Mouse (Mus musculus) C2C12 (cell line): ENCODE results near the gene Nol9. TPM values are rescaled to one million over a fixed set of nuclear protein-coding genes. Genes with fewer than 3 reads are reported as not detected.

Source experiments
- H3K27me3 ChIP-seq: one replicate; pipeline ENCODE4 v1.6.1; 2011; ENCODE audit not compliant: control insufficient read depth, insufficient read depth, insufficient read length
- H3K36me3 ChIP-seq: one replicate; pipeline ENCODE4 v1.6.1; 2011; ENCODE audit not compliant: control insufficient read depth, insufficient read depth
- H3K4me3 ChIP-seq: one replicate; pipeline ENCODE4 v1.5.1; 2011; ENCODE audit warnings: mild to moderate bottlenecking, control low read depth; ENCODE audit not compliant: poor library complexity, insufficient read depth, severe bottlenecking
- H3K79me2 ChIP-seq: one replicate; pipeline ENCODE4 v1.6.1; 2011; ENCODE audit not compliant: control insufficient read depth, insufficient read depth
- H3K79me3 ChIP-seq: one replicate; pipeline ENCODE4 v1.6.1; 2011; ENCODE audit warnings: low read depth, control low read depth
- H3ac ChIP-seq: one replicate; pipeline ENCODE3; 2011; ENCODE audit warnings: low read depth; ENCODE audit not compliant: control insufficient read depth, insufficient read length
- CEBPB ChIP-seq: IDR thresholded peaks from one replicate; pipeline ENCODE4 v1.6.1; 2011; ENCODE audit warnings: low read depth, mild to moderate bottlenecking, control low read depth, moderate library complexity
- CTCF ChIP-seq: IDR thresholded peaks from one replicate; pipeline ENCODE4 v1.5.1; 2011; ENCODE audit not compliant: control insufficient read depth, insufficient read depth, insufficient read length
- FOSL1 ChIP-seq: IDR thresholded peaks from one replicate; pipeline ENCODE4 v1.8.0; 2011; ENCODE audit warnings: mild to moderate bottlenecking, low read length; ENCODE audit not compliant: poor library complexity, insufficient read depth, severe bottlenecking
- MAX ChIP-seq: IDR thresholded peaks from one replicate; pipeline ENCODE4 v1.6.1; 2011; ENCODE audit warnings: mild to moderate bottlenecking, control low read depth
- MYOD1 ChIP-seq: IDR thresholded peaks from one replicate; pipeline ENCODE4 v1.6.1; 2011; ENCODE audit warnings: low read depth; ENCODE audit not compliant: control insufficient read depth, insufficient read length
- MYOG ChIP-seq: IDR thresholded peaks from one replicate; pipeline ENCODE4 v1.6.1; 2011; ENCODE audit not compliant: control insufficient read depth, insufficient read length; ENCODE audit errors: extremely low read depth
- USF1 ChIP-seq: IDR thresholded peaks from one replicate; pipeline ENCODE4 v1.6.1; 2011; ENCODE audit warnings: low read depth, mild to moderate bottlenecking, control low read depth, moderate library complexity
- polyA plus RNA-seq: library from polyadenylated mRNA; unstranded; fragments of >200 nt; fragmentation: generic; extraction: Trizol; gene quantifications from one replicate; pipeline ENCODE4 v1.2.1, GENCODE M21; 2012; ENCODE audit warnings: missing spikeins

Nol9 gene
- polyA plus RNA-seq, 1 experiment: 39.7 TPM

GRCm38 (mm10) chr4:152097911-152098799, 59.0 kb downstream of the Nol9 start:
- TF ChIP-seq FOSL1 (no peak), USF1 (no peak), CTCF (no peak), MYOD1 (no peak), MYOG (no peak), MAX (no peak), CEBPB (no peak)
- H3K79me3 ChIP-seq: no peaks in the 10 kb centered on the region
- H3K79me2 ChIP-seq: peaks cover 5% of the 10 kb centered on the region
- H3ac ChIP-seq: no peak overlapping the region
- H3K36me3 ChIP-seq: peaks cover 6% of the 10 kb centered on the region
- H3K4me3 ChIP-seq: no peak overlapping the region
- H3K27me3 ChIP-seq: no peaks in the 10 kb centered on the region

- Histone ChIP-seq H3K79me3 (no peaks in the 10 kb centered on the region), H3K4me3 (no peak overlapping the region), H3K36me3 (peaks cover 11% of the 10 kb centered on the region), H3ac (peak overlapping the region; percentile 25), H3K79me2 (no peaks in the 10 kb centered on the region), H3K27me3 (no peaks in the 10 kb centered on the region)
- TF ChIP-seq USF1 (no peak), MYOD1 (no peak), FOSL1 (no peak), CEBPB (no peak), MYOG (no peak), MAX (no peak), CTCF (no peak)
Measured at GRCm38 (mm10) chr4:152100541-152100940, 61.4 kb downstream of the Nol9 start.

- H3K27me3 ChIP-seq: no peaks in the 10 kb centered on the region
- H3K79me2 ChIP-seq: no peaks in the 10 kb centered on the region
- TF ChIP-seq CTCF: no peak
- TF ChIP-seq MYOG: no peak
- no peak for TF ChIP-seq MAX
- no peak for TF ChIP-seq FOSL1
- TF ChIP-seq USF1: no peak
- TF ChIP-seq MYOD1: no peak
- no peak for TF ChIP-seq CEBPB
- peaks cover 11% of the 10 kb centered on the region for H3K36me3 ChIP-seq
- no peak overlapping the region for H3ac ChIP-seq
- H3K4me3 ChIP-seq: no peak overlapping the region
- no peaks in the 10 kb centered on the region for H3K79me3 ChIP-seq
Measured at GRCm38 (mm10) chr4:152101081-152101653, 62.0 kb downstream of the Nol9 start.

- TF ChIP-seq MYOD1: no peak
- TF ChIP-seq CTCF: no peak
- no peak for TF ChIP-seq CEBPB
- TF ChIP-seq FOSL1: no peak
- TF ChIP-seq USF1: no peak
- TF ChIP-seq MAX: no peak
- Histone ChIP-seq H3K4me3 (no peak overlapping the region), H3ac (no peak overlapping the region), H3K79me2 (no peaks in the 10 kb centered on the region), H3K27me3 (no peaks in the 10 kb centered on the region), H3K36me3 (peaks cover 15% of the 10 kb centered on the region), H3K79me3 (no peaks in the 10 kb centered on the region)
Measured at GRCm38 (mm10) chr4:152101921-152102320, 62.8 kb downstream of the Nol9 start.

GRCm38 (mm10) chr4:152103025-152103424, 63.9 kb downstream of the Nol9 start:
- Histone ChIP-seq H3ac (no peak overlapping the region), H3K4me3 (no peak overlapping the region), H3K36me3 (peaks cover 18% of the 10 kb centered on the region), H3K27me3 (no peaks in the 10 kb centered on the region), H3K79me2 (no peaks in the 10 kb centered on the region), H3K79me3 (no peaks in the 10 kb centered on the region)
- TF ChIP-seq MYOD1 (no peak), CTCF (peak; percentile 74)

GRCm38 (mm10) chr4:152106746-152107145, 67.6 kb downstream of the Nol9 start:
- H3ac ChIP-seq: no peak overlapping the region
- H3K27me3 ChIP-seq: no peaks in the 10 kb centered on the region
- H3K79me3 ChIP-seq: no peaks in the 10 kb centered on the region
- H3K79me2 ChIP-seq: no peaks in the 10 kb centered on the region
- peaks cover 45% of the 10 kb centered on the region for H3K36me3 ChIP-seq
- no peak overlapping the region for H3K4me3 ChIP-seq
- TF ChIP-seq MAX (no peak), MYOD1 (no peak), CTCF (no peak), FOSL1 (no peak), MYOG (no peak), USF1 (no peak), CEBPB (no peak)
